Mouse (Mus musculus): ENCODE measurements around the gene H2afy2. TPM values are rescaled to one million over a fixed set of nuclear protein-coding genes. Genes with fewer than 3 reads are reported as not detected.

Gene H2afy2
- total and polyA plus RNA-seq, 2 experiments, result 0.21 to 0.74 TPM

- H3K4me3 ChIP-seq (ENCODE audit: insufficient read depth, low read depth, low read length), result no peak overlapping the region
- H3K9ac ChIP-seq (ENCODE audit: low read depth, low read length), result no peak overlapping the region
- peak; percentile 93 for DNase-seq (ENCODE audit: extremely low read depth, low read depth, low spot score)
- H3K36me3 ChIP-seq (ENCODE audit: control insufficient read depth, insufficient read depth, low read length), result peaks cover 7% of the 10 kb centered on the region; the same call in 1 of the 2 replicates
- no peaks in the 10 kb centered on the region for H3K4me1 ChIP-seq (ENCODE audit: control insufficient read depth, insufficient read depth, low read length)
- no peaks in the 10 kb centered on the region for H3K27me3 ChIP-seq (ENCODE audit: control insufficient read depth, insufficient read depth, low read length)
- no peaks in the 10 kb centered on the region for H3K79me2 ChIP-seq (ENCODE audit: control insufficient read depth, insufficient read depth, low read length)
- H3K27ac ChIP-seq (replicated peaks; ENCODE audit: insufficient read depth, low read depth, low read length), result no peak overlapping the region
- WGBS, result 13% methylated on average over 3 of the region's 3 CpGs
- TF ChIP-seq CTCF (IDR thresholded peaks at IDR 0.05; ENCODE audit: low read depth, low read length) (peak; percentile 89), POLR2A (IDR thresholded peaks at IDR 0.05; ENCODE audit: extremely low read depth, insufficient read depth, low read length) (no peak)
Observed at GRCm38 (mm10) chr10:61734377-61734776, 49.6 kb downstream of the H2afy2 start.

- H3K9ac ChIP-seq (ENCODE audit: low read depth, low read length), result no peak overlapping the region
- no peak overlapping the region for H3K27ac ChIP-seq (replicated peaks; ENCODE audit: insufficient read depth, low read depth, low read length)
- H3K4me3 ChIP-seq (ENCODE audit: insufficient read depth, low read depth, low read length), result no peak overlapping the region
- no peaks in the 10 kb centered on the region for H3K79me2 ChIP-seq (ENCODE audit: control insufficient read depth, insufficient read depth, low read length)
- H3K27me3 ChIP-seq (ENCODE audit: control insufficient read depth, insufficient read depth, low read length), result no peaks in the 10 kb centered on the region
- 97% methylated on average over 6 of the region's 6 CpGs for WGBS
- peaks cover 16% of the 10 kb centered on the region for H3K36me3 ChIP-seq (ENCODE audit: control insufficient read depth, insufficient read depth, low read length)
- no peak for DNase-seq (ENCODE audit: extremely low read depth, low read depth, low spot score)
- TF ChIP-seq CTCF (IDR thresholded peaks at IDR 0.05; ENCODE audit: low read depth, low read length), result no peak
- no peaks in the 10 kb centered on the region for H3K4me1 ChIP-seq (ENCODE audit: control insufficient read depth, insufficient read depth, low read length)
Observed at GRCm38 (mm10) chr10:61730171-61730570, 53.8 kb downstream of the H2afy2 start.

- no peaks in the 10 kb centered on the region for H3K27me3 ChIP-seq (ENCODE audit: control insufficient read depth, insufficient read depth, low read length)
- 90% methylated on average over 11 of the region's 11 CpGs for WGBS
- no peak for TF ChIP-seq CTCF (IDR thresholded peaks at IDR 0.05; ENCODE audit: low read depth, low read length)
- no peak for TF ChIP-seq POLR2A (IDR thresholded peaks at IDR 0.05; ENCODE audit: extremely low read depth, insufficient read depth, low read length)
Observed at GRCm38 (mm10) chr10:61729181-61729580, 54.8 kb downstream of the H2afy2 start.

GRCm38 (mm10) chr10:61723271-61723670 is 60.7 kb downstream of the H2afy2 start:
- peak; percentile 49 for DNase-seq (ENCODE audit: extremely low read depth, low read depth, low spot score)
- Histone ChIP-seq H3K36me3 (ENCODE audit: control insufficient read depth, insufficient read depth, low read length) (peaks cover 4% of the 10 kb centered on the region), H3K4me1 (ENCODE audit: control insufficient read depth, insufficient read depth, low read length) (peaks cover 6% of the 10 kb centered on the region), H3K27me3 (ENCODE audit: control insufficient read depth, insufficient read depth, low read length) (no peaks in the 10 kb centered on the region), H3K4me3 (ENCODE audit: insufficient read depth, low read depth, low read length) (no peak overlapping the region), H3K9ac (ENCODE audit: low read depth, low read length) (no peak overlapping the region), H3K79me2 (ENCODE audit: control insufficient read depth, insufficient read depth, low read length) (0 out of 2 replicates have a peak, but pooled peaks cover 8% of the 10 kb centered on the region), H3K27ac (replicated peaks; ENCODE audit: insufficient read depth, low read depth, low read length) (no peak overlapping the region)
- WGBS, result 61% methylated on average over 6 of the region's 6 CpGs
- TF ChIP-seq CTCF (IDR thresholded peaks at IDR 0.05; ENCODE audit: low read depth, low read length) (no peak), POLR2A (IDR thresholded peaks at IDR 0.05; ENCODE audit: extremely low read depth, insufficient read depth, low read length) (no peak)

More at GRCm38 (mm10) chr10:61729181-61729580, 54.8 kb downstream of the H2afy2 start:
- peaks cover 16% of the 10 kb centered on the region for H3K36me3 ChIP-seq (ENCODE audit: control insufficient read depth, insufficient read depth, low read length)
- H3K4me3 ChIP-seq (ENCODE audit: insufficient read depth, low read depth, low read length), result no peak overlapping the region
- no peaks in the 10 kb centered on the region for H3K79me2 ChIP-seq (ENCODE audit: control insufficient read depth, insufficient read depth, low read length)
- no peak overlapping the region for H3K27ac ChIP-seq (replicated peaks; ENCODE audit: insufficient read depth, low read depth, low read length)
- no peak overlapping the region for H3K9ac ChIP-seq (ENCODE audit: low read depth, low read length)
- H3K4me1 ChIP-seq (ENCODE audit: control insufficient read depth, insufficient read depth, low read length), result no peaks in the 10 kb centered on the region
- no peak for DNase-seq (ENCODE audit: extremely low read depth, low read depth, low spot score)

GRCm38 (mm10) chr10:61722215-61722614 is 61.7 kb downstream of the H2afy2 start:
- Histone ChIP-seq H3K27ac (replicated peaks; ENCODE audit: insufficient read depth, low read depth, low read length) (peak overlapping the region; percentile 45; the same call in 1 of the 2 replicates), H3K4me3 (ENCODE audit: insufficient read depth, low read depth, low read length) (no peak overlapping the region), H3K79me2 (ENCODE audit: control insufficient read depth, insufficient read depth, low read length) (0 out of 2 replicates have a peak, but pooled peaks cover 8% of the 10 kb centered on the region), H3K4me1 (ENCODE audit: control insufficient read depth, insufficient read depth, low read length) (peaks cover 9% of the 10 kb centered on the region), H3K9ac (ENCODE audit: low read depth, low read length) (no peak overlapping the region), H3K36me3 (ENCODE audit: control insufficient read depth, insufficient read depth, low read length) (no peaks in the 10 kb centered on the region), H3K27me3 (ENCODE audit: control insufficient read depth, insufficient read depth, low read length) (no peaks in the 10 kb centered on the region)
- peak; percentile 68 for DNase-seq (ENCODE audit: extremely low read depth, low read depth, low spot score)
- 45% methylated on average over 3 of the region's 3 CpGs for WGBS
- TF ChIP-seq POLR2A (IDR thresholded peaks at IDR 0.05; ENCODE audit: extremely low read depth, insufficient read depth, low read length), result no peak
- no peak for TF ChIP-seq CTCF (IDR thresholded peaks at IDR 0.05; ENCODE audit: low read depth, low read length)

- H3K27me3 ChIP-seq (ENCODE audit: control insufficient read depth, insufficient read depth, low read length), result no peaks in the 10 kb centered on the region
- no peaks in the 10 kb centered on the region for H3K36me3 ChIP-seq (ENCODE audit: control insufficient read depth, insufficient read depth, low read length)
- no peak overlapping the region for H3K27ac ChIP-seq (replicated peaks; ENCODE audit: insufficient read depth, low read depth, low read length)
- no peak overlapping the region for H3K9ac ChIP-seq (ENCODE audit: low read depth, low read length)
- H3K79me2 ChIP-seq (ENCODE audit: control insufficient read depth, insufficient read depth, low read length), result 0 out of 2 replicates have a peak, but pooled peaks cover 8% of the 10 kb centered on the region
- no peak for TF ChIP-seq CTCF (IDR thresholded peaks at IDR 0.05; ENCODE audit: low read depth, low read length)
- no peak for TF ChIP-seq POLR2A (IDR thresholded peaks at IDR 0.05; ENCODE audit: extremely low read depth, insufficient read depth, low read length)
- 62% methylated on average over 7 of the region's 7 CpGs for WGBS
- H3K4me3 ChIP-seq (ENCODE audit: insufficient read depth, low read depth, low read length), result no peak overlapping the region
- DNase-seq (ENCODE audit: extremely low read depth, low read depth, low spot score), result peak; percentile 67
- H3K4me1 ChIP-seq (ENCODE audit: control insufficient read depth, insufficient read depth, low read length), result peaks cover 16% of the 10 kb centered on the region
Observed at GRCm38 (mm10) chr10:61720331-61720730, 63.6 kb downstream of the H2afy2 start.

All from liver, adult 2 months (tissue).